Mouse (Mus musculus): ENCODE data around the gene Cfap74.
A peak's percentile ranks its signal among the peaks of the same experiment; 100 is the strongest.
"Not testable (repeated sequence)": the region's sequence is repeated elsewhere in the genome, so short reads cannot be mapped to it uniquely, and the experiment has no call there.

The Cfap74 gene

DNA sequence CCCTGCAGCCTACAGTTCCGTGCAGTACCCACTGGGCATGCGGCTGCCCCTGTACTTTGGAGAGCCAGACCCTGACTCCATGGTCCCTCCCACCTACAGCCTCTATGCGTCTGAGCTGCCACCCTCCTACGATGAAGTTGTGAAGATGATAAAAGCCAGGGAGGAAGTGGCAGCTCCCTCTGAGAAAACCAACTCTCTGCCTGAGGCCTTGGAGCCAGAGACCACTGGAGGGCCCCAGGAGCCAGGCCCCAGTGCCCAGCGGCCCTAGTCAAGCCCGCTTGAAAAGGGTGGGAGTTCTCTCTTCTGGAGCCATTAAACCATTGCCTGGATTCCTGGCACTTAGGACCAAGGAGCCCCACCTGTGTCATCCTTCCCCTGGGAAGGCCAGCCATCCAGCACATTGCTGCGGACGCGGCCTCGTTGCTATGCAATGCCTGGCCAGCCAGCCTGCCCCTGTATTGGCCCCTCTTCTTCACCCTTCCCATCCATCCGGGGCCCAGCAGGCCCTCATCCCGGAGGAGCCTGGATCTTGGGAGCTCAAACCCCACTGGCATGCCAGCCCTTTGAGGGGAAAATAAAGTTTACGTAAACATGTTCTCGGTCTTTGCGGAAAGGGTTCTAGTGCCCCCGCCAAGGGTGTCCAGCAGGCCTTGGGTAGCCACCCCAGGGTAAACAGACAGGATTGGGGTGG, 61.4 kb downstream of the Cfap74 start:
- no peak for DNase-seq

DNA sequence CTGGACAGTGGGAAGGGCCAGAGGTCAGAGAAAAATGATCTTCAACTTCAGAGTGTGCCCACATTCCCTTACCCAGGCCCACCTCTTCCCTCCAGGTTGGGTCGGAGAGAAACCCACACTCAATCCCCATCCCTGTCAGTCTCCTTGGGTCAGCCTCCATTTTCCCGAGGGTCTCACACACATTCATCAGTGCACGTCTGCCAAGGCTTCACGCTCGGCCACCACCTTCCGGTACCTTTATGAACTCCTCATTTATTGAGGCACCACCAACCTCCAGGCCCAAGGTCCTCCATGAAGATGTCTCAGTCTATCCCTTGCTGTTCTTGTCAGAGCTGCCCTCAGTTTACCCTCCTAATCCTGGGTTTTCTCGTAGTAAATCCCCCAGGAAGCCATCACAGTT, 62.0 kb downstream of the Cfap74 start:
- DNase-seq, result no peak

DNA sequence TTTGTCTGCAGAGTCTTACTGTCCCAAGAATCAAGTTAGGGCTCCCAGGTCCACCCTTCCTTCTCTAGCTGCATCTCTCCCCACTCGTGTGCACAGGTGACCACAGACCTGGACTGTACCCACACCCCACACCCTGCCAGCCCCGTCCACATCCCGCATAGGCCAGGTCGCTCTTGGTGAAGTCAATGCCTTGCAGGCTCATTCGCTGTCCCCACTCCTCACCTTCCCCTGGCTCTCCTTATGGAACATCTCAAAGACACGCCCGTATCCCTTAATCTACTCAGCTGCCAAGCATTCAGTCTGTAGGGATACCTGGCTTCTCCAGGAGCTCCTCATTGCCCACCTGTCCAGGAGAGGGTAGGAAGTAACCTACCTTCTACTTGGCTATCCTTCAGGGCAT, 62.4 kb downstream of the Cfap74 start:
- DNase-seq, result no peak

DNA sequence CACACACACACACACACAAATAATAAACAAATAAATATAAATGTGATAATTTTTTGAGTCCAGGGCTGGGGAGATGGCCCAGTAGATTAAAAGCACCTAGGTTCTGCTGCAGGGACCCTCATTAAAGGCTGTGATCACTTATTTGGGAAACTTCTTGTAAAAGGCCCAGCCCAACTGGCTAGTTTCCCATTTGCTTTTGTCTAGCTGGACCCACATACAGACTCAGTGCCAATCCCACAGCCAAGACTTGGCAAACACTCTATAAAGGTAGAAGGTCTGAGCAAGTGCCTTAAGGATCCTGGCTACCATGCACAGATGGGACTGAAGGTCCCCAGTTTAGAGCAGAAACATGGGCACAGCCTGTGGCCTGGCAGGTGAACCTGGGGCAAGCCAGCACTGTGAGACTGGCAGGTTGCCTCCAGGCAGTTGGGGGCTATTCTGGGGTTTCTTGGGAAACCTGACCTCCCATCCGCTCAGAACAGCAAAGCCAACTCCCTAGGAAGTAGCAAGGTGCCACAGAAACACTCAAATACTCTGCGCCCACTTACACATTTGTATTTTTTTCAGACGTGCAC, 63.8 kb downstream of the Cfap74 start:
- DNase-seq, result no peak

DNA sequence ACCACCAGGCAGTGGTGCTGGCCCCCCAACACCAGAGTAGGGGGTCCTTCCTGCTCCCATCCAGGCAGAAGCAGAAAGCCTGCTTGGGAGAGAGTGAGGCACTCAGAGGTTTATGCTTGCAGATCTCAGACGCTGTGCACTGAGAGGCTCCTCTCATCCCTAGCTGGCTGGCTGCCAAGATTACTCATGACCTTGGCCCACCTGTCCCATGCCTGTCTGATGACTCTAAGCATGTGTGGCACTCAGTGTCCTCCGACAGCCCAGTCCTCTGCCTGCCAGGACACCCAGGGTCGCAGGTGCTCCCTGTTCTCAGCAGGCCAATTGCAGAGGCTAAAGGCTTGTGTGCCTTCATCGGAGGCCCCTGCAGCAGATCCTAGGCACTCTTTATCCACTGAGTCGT, 64.3 kb downstream of the Cfap74 start:
- no peak for DNase-seq

DNA sequence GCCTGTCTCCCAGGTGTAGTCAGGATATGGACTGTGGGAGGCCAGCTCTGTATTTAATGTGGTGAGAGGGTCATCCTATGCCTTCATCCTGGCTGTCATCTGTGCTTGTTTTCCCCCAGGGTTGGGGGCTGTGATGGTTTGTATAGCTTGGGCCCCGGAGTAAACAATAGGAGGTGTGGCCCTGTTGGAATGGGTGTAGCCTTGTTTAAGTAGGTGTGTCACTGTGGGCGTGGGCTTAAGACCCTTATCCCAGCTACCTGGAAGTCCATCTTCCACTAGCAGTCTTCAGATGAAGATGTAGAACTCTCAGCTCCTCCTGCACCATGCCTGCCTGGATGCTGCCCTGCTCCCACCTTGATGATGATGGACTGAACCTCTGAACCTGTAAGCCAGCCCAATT, 64.8 kb downstream of the Cfap74 start:
- DNase-seq, result not testable (repeated sequence)

DNA sequence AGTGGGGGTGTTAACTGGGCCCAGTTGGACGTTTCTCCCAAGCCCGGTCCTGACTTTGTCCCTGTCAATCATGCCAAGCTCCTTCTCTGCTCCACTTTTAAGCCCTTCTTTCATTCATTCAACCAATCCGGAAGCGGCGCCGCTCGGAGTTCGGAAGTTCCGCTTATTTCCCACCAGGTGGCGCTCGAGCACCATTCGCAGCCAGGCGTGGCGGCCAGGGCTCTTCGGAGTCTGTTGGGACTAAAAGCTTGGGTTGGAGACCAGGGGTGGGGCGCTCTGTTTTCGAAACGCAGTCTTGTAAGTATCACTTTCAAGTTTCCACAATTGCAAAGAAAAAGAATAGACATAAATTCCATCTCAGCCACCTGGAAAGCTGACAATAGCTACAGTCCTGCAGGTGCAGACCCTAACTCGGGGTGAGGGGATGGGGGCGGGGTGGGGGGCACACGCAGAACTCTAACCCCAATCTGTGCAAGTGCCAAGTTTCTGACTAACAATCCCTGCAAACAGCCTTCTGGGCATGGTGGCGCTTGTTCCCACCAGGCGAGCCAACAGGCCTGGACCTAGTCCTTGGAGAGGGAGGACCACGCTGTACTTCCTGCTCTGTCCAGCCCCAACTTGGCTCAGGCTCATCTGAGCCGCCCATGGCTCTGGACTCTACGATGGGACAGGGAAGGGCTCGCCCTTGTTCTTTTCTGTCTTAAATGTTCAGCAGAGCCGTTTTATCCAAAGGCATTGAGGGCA, 72.6 kb downstream of the Cfap74 start:
- peak; percentile 76 to 79 for DNase-seq

DNA sequence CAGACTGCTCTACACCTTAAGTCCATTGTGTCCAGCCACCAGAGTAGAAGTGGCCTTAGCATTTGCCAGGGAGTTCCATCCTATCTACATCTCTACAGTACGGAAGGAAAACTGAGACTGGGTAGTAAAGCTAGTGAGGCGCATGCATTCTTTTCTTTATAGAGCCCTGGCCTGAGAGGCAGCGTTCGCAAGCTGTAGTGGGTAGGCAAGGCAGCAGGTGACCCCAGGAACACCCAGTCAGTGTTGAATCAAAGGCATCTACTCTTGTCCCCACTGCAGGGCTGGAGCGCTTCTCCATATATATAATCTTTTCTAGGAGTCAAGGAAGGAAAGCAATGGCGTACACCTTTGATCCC, 73.1 kb downstream of the Cfap74 start:
- DNase-seq, result no peak

DNA sequence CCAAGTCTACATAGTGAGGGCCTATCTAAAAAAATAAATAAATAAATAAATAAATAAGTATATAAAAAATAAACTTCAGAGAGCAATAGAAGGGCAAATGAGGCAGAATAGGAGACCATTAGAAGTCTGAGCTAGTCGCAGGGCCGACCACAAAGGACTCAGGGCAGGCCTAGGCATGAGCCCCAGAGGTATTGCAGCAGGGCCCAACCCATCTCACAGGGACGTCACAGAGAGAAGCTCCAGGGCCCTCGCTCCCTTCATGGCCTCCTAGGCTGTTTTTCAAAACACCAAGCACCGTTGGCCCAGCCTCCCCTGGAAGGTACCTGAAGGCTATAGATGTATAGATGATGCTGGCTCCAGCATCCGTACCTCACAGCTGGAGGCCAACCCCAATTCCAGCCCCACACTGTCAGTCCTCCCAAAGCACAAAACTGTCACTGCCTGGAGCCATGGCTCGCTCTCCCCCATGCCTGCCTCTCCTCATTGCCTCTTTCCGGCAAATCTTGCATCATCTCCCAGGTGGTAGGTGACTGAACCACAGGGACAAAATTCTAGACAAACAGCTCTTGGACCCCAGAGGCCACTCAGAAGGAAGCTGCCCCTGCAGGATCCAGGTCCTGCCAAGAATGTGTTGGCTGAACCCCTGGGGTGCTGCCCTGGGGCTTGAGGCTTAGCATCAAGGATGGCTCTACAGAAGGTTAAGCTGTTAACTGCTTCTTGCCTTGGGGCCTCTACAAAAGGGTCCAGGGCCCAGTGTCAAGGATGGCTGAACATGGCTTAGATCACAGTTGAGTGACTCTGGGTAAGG, 73.9 kb downstream of the Cfap74 start:
- no peak for DNase-seq

DNA sequence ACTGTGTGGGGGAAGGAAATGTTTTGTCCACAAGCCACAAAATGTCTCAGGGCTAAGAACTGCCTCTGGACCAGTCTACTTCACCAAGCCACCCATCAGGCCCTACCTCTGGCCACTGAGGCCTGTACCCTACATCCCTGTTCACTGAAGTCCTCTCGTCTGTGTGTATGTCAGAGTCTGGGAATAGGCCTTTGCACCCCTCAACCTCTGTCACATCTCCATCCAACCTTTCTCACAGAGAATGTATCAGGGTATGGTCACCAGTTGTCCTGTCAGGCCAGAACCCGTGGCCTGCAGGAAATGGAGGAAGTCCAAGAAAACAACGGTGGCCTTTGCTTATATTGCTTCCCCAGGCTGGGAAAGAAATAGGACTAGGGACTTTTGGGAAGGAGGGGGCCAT, 76.5 kb downstream of the Cfap74 start:
- DNase-seq, result no peak

DNA sequence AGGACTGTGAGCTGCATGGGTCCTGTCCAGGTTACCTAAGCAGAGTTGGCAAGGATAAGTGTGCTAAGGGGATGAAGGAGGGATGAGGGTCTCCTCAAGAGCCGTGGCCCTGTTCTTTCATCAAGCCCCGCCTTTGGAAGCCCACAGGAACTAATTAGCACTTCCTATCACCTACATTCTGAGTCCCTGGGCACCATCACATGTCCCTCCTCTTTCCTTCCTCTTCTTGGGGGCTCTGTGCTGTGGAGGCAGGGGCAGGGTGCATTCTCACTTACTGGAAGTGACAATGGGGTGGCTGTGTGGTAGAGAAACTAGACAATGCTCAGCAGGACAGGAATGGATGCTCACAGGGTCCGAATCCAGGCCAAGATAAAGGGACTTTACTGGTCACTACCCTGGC, 78.8 kb downstream of the Cfap74 start:
- peak in 1 of 2 experiments; percentile 36 for DNase-seq

DNA sequence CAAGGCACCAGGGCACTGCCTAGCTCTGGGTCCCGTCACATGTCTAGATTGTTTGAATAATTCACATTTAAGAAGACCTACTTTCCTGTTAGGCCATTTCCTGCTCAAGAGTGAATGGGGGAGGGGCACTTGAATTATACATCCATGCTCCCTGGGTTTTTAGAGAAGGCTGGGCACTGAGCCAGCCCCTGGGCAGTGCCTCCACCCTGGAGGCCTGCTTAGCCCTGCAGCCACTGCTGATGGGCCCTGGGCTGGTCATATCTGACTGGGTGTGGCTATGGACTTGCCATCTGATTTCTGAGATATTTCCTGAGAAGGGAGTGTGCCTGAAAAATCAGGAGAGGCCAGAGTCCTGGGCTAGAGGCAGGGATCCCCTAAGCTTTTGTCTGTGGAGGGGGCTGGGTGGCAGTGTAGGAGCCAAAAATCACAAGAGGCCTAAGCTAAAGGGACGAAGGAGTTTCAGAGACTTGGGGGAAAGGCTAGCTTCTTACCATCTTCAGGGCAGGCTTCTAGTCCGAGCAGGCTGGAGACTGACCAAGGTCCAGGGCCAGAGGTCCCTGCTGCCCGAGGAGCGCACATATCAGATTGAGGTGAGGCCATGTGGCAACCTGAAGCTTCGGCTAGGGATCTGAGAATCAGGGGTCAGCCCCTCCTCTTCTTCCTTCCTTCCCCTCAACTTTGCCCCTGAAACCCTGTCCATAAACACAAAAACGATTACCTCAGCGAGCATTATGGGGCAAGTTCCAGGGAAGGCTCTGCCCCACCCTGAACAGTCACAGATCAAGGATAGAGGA, 79.4 kb downstream of the Cfap74 start:
- peak; percentile 93 to 96 for DNase-seq

DNA sequence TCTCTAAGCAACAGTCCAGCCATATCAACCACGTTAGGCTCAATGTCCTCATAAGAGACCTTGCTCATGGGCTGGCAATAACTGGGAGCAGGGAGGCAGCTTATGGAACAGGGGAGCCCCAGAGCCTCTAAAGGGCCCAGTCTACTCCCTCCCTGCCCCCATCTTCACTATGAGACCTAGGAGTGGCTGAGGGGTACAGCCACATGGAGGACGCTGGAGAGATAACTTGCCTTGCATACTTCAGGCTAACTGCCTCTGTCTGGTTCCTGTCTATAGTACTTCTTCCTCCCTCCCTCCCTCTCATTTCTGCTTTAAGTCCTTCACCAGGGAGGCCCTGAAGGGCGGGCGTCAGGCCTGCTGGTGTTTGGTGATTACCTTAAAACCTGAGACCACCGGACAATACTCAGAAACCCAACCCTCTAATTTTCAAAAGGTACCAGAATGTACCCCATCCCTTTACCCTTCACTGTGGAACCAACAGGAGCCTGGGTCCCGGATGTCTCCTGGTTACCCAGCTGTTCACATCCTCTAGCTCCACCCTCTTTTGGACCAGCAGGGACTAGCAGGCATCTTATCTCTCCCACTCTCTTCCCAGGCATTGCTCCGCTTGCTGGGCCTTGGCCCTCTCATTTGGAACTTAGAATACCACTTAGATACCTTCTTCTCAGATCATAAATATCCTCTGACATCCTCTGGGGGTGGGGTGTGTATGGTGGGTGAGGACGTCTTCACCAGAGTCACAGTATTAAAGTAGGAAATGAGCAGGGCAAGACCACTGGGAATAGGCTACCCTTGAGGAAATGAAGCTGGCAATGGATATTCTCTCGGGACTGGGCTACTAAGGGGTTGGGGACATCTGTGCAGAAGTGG, 80.3 kb downstream of the Cfap74 start:
- DNase-seq, result no peak

DNA sequence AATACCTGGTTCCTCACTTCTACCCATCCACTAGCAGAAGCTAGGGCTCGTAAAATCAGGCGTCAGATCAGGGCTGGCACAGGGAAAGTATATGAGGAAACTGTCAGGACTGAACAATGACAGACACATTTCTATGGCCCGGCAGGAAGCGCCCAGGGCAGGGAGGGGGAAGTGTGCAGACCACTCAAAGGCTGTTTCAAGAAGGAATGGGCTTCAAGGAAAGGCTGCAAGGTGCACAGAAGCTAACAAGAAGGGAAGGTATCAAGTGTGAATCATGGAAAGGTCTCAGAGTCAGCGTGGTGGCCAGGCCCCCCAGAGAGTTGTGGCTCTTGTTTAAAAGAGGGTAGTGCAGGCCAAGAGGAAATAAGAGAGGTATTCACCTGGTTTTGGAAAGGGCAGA, 81.5 kb downstream of the Cfap74 start:
- peak; percentile 29 to 47 for DNase-seq

DNA sequence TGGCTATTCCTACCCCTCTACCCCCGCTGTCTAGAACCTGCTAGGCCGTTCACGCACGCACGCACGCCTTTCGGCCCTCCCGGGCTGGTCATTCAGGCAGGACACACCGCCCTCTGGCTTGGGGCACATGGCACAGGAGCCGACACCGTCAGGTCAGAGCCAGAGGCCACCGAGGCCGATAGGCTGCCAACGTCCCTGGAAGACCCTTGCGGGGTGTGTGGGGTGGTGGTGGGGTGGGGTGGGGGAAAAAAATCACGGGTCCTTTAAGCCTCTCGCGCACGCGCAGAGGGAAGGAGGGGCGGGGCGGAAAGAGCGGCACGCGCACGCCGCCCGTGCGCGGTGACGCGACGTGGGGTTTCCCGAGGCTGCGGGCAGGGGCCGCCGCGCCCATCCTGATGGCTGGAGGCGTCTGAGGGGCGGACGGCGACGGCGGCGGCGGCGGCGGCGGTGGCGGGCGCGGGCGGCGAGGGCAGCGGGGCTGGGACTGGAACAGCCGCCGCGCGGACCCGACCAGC, 82.1 kb downstream of the Cfap74 start, which contains the start of gene Gnb1:
Gene Gnb1 (plus strand): TSS at position 372 of the 515 bp plus-strand sequence.
- peak; percentile 91 to 93 for DNase-seq

DNA sequence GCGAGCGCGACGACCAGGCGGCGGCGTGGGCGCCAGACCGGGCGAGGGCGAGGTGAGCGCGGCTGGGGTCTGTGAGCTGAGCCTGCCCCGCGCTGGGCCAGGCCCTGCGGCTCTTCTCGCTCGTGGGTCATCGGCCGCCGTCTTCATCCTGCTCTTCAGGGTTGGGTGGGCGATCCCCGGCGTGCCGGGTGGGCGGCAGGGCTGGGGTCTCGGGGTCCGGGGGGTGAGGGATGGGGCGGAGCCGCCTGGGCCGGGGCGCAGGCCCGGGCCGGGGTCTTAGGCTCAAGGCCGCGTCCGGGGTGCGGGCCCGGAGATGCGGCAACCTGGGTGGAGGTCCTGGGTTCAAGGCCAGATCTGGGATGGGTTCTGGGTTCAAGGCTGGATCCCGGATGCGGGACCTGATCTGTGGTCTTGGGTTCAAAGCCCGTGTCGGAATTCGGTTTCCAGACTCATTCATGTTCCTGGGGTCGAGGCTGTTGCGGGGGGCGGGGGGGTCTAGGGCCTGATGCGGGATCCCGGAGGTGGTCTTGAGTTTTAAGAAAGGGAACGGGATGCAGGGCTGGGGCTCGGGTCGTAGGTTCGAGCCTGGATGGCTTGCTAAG, 82.6 kb downstream of the Cfap74 start:
- DNase-seq, result peak in 1 of 2 experiments; percentile 26

DNA sequence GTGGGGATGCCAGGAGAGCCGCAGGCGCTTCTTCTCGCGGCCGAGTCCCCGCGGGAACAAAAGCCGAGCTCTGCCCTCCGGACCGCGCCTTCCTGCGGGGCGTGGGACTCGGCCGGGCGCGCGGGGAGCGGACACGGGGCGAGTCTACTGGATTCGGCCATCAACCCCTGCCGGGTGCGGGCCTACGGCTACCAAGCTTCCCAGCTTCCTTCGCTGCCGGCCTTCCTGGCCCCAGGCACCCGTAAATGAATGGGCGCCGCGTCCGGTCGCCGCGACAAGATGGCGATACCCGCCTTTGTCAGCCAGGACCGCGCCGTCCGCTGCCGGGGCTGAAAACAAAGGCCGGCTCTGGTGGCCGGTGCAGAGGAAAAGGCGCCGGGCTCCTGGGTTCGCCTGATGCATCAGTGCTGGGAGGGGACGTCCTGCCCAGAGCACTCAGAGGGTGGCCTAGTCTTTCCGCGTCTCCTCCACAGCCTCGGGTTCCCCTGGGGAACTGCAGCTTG, 83.2 kb downstream of the Cfap74 start:
- DNase-seq, result peak; percentile 58 to 60

DNA sequence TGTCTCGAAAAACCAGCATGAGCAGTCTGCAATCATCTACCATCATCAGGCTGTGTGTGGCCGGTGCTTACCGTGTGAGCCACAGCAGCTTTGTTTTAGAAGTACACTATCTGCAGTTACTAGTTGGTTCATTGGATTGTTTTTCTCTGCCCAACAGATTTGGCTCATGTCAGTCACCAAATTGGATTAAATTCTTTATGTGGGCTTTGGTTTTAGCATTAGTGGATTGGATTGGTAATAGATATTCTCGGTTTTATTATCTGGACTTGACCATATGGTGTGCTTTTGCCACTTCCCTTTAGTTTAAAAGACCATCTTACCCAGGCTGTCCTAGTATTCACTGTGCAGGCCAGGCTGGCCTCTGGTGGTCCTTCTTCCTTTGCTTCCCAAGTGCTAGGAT, 85.9 kb downstream of the Cfap74 start:
- DNase-seq, result no peak

DNA sequence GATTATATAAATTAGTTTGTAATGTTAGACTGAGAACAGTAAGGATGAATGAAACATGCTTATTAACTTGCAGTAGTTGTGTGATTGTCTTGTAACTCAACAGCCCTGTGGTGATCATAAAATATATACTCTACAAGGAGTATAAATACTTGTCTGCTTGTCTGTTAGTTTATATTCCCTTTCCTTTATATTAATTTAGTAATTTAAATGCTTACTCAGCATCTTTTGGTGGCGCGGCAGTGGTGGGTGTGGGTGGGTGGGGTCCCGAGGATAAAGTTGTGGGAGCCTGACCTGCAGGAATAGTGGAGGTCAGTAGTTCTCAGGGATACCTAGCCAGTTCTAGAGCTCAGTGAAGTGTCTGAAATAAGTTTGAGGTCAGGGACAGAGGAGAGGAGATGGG, 89.0 kb downstream of the Cfap74 start:
- no peak for DNase-seq

DNA sequence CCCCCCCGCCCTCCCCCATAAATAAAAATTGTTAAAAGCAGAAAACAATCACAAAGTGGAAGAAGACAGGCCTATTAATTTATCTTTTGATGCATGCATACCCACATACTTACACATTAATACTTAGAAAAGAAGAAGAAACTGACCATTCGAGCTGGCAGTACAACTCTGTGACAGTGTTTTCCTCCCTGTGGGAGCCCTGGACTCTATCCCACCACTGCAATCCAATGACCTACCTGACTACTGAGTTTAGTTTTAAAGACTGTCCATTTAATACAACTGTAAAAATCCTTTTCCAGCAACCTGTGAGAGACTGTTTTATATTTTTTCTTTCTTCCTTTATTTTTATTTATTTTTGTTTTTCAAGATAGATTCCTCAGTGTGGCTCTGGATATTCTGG, 92.1 kb downstream of the Cfap74 start:
- DNase-seq, result no peak

DNA sequence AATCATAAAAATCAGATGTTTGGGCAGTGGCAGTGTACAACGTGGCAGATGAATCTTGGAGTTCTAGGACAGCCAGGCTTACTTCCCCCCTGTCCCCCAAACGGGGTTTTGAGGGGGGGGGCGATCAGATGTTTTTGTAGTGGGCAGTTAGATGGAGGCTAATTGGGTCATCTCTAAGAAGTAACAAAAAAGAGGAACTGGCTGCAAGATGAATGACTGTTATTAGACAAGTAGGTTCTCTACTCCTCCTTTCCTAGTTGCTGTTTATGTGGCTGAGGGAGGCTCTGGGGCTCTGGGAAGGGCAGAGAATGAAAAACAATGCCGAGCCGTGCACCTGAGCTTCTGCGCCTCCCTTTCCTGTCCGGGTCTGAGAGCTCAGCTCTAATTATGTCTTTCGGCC, 96.1 kb downstream of the Cfap74 start:
- DNase-seq, result no peak
